Mouse (Mus musculus) limb, embryonic 11.5 days (tissue): Measurements from ENCODE around the gene Angptl6. TPM values are rescaled to one million over a fixed set of nuclear protein-coding genes. Genes with fewer than 3 reads are reported as not detected.

ENCODE experiments used
- ATAC-seq: fragments of 200-750 bp; cut with Nextera tagmentation; 2 replicates; pipeline ENCODE4 v1.8.0; 2017; ENCODE audit warnings: low read depth; ENCODE audit not compliant: insufficient number of reproducible peaks, low FRiP score, low TSS enrichment
- DNase-seq: peaks from one replicate; pipeline ENCODE4 v3.0.0-alpha.2; 2015; ENCODE audit warnings: low spot score
- H3K27ac ChIP-seq: fragments of 300-500 bp; sonication (generic); replicated peaks from 2 replicates; pipeline ENCODE4 v1.5.1; 2014; ENCODE audit warnings: low read depth, mild to moderate bottlenecking, low read length
- H3K27me3 ChIP-seq: fragments of 300-500 bp; sonication (generic); 2 replicates; pipeline ENCODE4 v1.6.1; 2014; ENCODE audit warnings: mild to moderate bottlenecking, low read length, mixed read lengths; ENCODE audit not compliant: control insufficient read depth, insufficient read depth
- H3K36me3 ChIP-seq: fragments of 300-500 bp; sonication (generic); 2 replicates; pipeline ENCODE4 v1.6.1; 2014; ENCODE audit warnings: mild to moderate bottlenecking, low read length, moderate library complexity, mixed read lengths; ENCODE audit not compliant: control insufficient read depth, insufficient read depth
- H3K4me1 ChIP-seq: fragments of 300-500 bp; sonication (generic); 2 replicates; pipeline ENCODE4 v1.6.1; 2014; ENCODE audit warnings: low read length, mixed read lengths; ENCODE audit not compliant: control insufficient read depth, insufficient read depth
- H3K4me2 ChIP-seq: fragments of 300-500 bp; sonication (generic); 2 replicates; pipeline ENCODE4 v1.6.1; 2014; ENCODE audit warnings: low read depth, mild to moderate bottlenecking, moderate library complexity; ENCODE audit not compliant: severe bottlenecking
- H3K4me3 ChIP-seq: fragments of 300-500 bp; sonication (generic); 2 replicates; pipeline ENCODE4 v1.5.1; 2014; ENCODE audit warnings: low read depth, low read length
- H3K9ac ChIP-seq: fragments of 300-500 bp; sonication (generic); 2 replicates; pipeline ENCODE4 v1.6.1; 2014; ENCODE audit warnings: mild to moderate bottlenecking, low read length
- H3K9me3 ChIP-seq: fragments of 300-500 bp; sonication (generic); 2 replicates; pipeline ENCODE4 v1.6.1; 2016; ENCODE audit warnings: low read length; ENCODE audit not compliant: control insufficient read depth
- WGBS: fragments of 180-500 bp; shearing (Covaris S2); extraction: QIAGEN DNeasy Blood & Tissue Kit; methylation state at CpG from one replicate; pipeline ENCODE4 v1.1.7; 2014; 5-methylcytosine and 5-hydroxymethylcytosine counted together
- polyA plus RNA-seq: library from polyadenylated mRNA; unstranded; fragments of >200 nt; fragmentation: Nextera tagmentation; extraction: Ambion mirVana; gene quantifications from 2 replicates; pipeline ENCODE4 v1.2.1, GENCODE M21; 2014

Gene Angptl6
- polyA plus RNA-seq: 2.6 TPM in 2 replicates

DNA sequence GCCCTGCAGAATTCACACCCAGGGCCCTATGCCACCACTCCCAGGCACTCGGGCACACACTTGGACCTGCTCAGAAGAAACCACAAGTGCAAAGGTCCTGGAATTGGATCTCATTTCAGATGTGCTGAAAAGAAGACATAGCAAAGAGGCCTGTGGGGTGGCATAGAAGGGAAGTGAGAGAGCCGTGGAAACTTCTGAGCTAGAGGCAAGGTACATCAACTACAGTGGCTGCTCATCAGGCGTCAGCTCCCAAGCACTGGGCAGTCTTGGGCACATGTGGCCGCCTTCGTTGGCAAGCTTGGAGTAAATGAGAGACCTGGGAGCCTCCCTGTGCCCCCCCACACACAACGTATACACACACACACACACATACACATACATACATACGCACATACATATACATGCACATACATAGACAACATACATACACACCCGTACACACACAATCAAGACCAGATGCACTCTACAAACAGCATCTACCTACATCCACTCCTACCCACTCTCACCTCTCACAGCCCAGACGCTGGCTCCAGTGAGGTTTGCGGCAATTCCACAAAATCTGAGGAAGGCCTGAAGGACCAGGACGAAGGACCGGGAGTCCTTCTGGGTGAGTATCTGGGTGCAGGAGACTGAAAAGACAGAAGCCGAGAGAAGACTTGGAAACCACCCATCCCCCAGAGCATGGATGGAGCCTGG lies at the start of gene Angptl6:
Angptl6 (minus strand) TSS at position 631 of the 696 bp plus-strand sequence.
- peak within 1 kb of the TSS; percentile 63 for H3K4me2 ChIP-seq
- ATAC-seq (0 out of 2 replicates have a peak, but pooled peaks have one; percentile 1), DNase-seq (no peak)
- H3K9me3 ChIP-seq: no peaks in the 10 kb centered on the region
- H3K27me3 ChIP-seq: 0 out of 2 replicates have a peak, but pooled peaks cover 4% of the 10 kb centered on the region
- peak within 1 kb of the TSS; percentile 75 for H3K9ac ChIP-seq
- 89% methylated on average over 13 of the region's 13 CpGs for whole genome bisulfite sequencing
- H3K27ac ChIP-seq: peak within 1 kb of the TSS; percentile 60; the same call in 1 of the 2 replicates
- H3K4me3 ChIP-seq: peak within 1 kb of the TSS; percentile 37
- no peaks in the 10 kb centered on the region for H3K4me1 ChIP-seq
- H3K36me3 ChIP-seq: no peaks in the 10 kb centered on the region

DNA sequence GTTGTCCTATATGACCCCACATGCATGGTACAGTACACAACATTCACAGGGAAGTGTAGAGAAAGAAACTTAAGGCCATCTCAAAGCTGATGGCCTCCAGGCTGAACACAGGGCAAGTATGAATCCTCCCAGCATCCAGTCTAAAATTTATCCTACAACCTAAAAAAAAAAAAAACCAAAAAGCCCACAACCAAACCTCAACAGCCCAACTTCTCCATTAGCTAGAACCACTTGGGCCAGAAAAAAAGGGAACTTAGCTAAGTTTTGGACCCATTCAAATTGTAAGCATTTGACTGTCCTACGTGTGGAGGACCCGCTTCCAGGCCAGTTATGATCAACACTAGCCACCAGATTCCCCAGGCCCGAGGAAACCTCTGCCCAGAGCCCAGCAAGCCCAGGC lies 43.7 kb upstream of the Angptl6 start:
- H3K4me1 ChIP-seq: no peaks in the 10 kb centered on the region
- peaks cover 66% of the 10 kb centered on the region for H3K36me3 ChIP-seq
- no peaks in the 10 kb centered on the region for H3K27me3 ChIP-seq
- ATAC-seq (no peak), DNase-seq (no peak)
- H3K9ac ChIP-seq: no peak overlapping the region
- H3K4me3 ChIP-seq: no peak overlapping the region
- no peak overlapping the region for H3K27ac ChIP-seq
- H3K4me2 ChIP-seq: no peak overlapping the region
- H3K9me3 ChIP-seq: no peaks in the 10 kb centered on the region
- 94% methylated on average over 3 of the region's 3 CpGs for WGBS

DNA sequence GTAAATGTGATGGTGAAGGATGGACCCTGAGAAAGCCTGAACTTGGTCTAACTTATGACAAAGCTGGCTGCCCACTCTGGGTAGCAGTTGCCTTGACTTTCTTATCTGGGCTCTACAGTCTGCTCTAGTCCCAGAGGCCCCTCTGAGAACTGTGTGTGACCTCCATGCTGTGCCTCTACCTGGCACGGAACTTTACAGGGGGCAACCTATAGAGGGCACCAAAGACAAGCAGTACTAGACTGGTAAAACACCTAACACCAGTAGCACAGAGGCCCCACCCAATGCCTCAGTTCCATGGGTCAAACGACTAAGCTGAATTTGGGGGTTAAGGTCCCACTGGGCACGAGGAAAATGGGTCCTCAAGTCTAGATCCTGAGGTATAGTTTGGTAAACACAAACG lies 36.6 kb upstream of the Angptl6 start:
- H3K27ac ChIP-seq: no peak overlapping the region
- no peak overlapping the region for H3K9ac ChIP-seq
- no peak overlapping the region for H3K4me3 ChIP-seq
- DNase-seq (no peak), ATAC-seq (no peak)
- H3K4me1 ChIP-seq: no peaks in the 10 kb centered on the region
- H3K9me3 ChIP-seq: no peaks in the 10 kb centered on the region
- no peaks in the 10 kb centered on the region for H3K27me3 ChIP-seq
- H3K36me3 ChIP-seq: peaks cover 81% of the 10 kb centered on the region
- H3K4me2 ChIP-seq: no peak overlapping the region
- 85% methylated on average over 4 of the region's 4 CpGs for WGBS

DNA sequence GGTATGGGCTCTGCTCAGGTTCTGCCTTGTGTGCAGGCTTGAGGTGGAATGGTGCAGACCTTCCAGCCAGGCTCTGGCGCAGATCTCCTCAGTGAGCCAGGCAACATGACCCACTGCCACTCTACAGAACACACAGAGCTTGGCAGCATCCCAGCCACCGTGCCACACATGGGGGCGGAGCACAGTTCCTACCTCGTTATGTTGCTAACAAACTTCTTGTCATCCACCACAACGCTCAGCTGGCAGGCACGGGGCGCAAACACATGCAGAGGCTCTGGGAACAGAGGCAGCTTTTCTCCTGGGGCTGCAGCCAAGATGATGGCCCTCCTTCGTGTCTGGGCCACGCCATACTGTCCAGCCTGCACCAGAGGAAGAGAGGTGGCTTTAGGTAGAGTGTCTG lies 30.4 kb upstream of the Angptl6 start:
- no peaks in the 10 kb centered on the region for H3K9me3 ChIP-seq
- ATAC-seq (no peak), DNase-seq (no peak)
- no peaks in the 10 kb centered on the region for H3K27me3 ChIP-seq
- H3K9ac ChIP-seq: no peak overlapping the region
- H3K4me3 ChIP-seq: no peak overlapping the region
- H3K4me1 ChIP-seq: no peaks in the 10 kb centered on the region
- no peak overlapping the region for H3K4me2 ChIP-seq
- H3K36me3 ChIP-seq: peaks cover 74% of the 10 kb centered on the region
- H3K27ac ChIP-seq: no peak overlapping the region
- WGBS: 92% methylated on average over 9 of the region's 9 CpGs

DNA sequence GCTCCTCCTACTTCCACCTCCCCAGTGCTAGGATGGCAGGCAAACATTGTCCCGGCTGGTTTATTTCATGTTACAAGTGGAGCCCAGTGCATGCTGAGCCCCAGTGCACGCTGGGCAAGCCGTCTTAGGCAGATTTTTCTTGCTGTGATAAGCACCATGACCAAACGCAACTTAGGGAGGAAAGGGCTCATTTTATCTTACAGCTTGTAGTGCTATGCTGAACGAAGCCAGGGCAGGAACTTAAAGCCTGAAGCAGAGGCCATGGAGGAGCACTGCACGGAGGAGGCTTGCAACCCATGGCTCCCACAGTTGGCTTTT lies 22.6 kb upstream of the Angptl6 start:
- Histone ChIP-seq H3K4me3 (no peak overlapping the region), H3K27me3 (no peaks in the 10 kb centered on the region), H3K4me2 (no peak overlapping the region), H3K4me1 (peaks cover 6% of the 10 kb centered on the region), H3K9ac (no peak overlapping the region), H3K36me3 (peaks cover 9% of the 10 kb centered on the region; the same call in 1 of the 2 replicates), H3K27ac (no peak overlapping the region), H3K9me3 (no peaks in the 10 kb centered on the region)
- WGBS: 52% methylated on average over 6 of the region's 6 CpGs
- ATAC-seq (no peak), DNase-seq (no peak)

DNA sequence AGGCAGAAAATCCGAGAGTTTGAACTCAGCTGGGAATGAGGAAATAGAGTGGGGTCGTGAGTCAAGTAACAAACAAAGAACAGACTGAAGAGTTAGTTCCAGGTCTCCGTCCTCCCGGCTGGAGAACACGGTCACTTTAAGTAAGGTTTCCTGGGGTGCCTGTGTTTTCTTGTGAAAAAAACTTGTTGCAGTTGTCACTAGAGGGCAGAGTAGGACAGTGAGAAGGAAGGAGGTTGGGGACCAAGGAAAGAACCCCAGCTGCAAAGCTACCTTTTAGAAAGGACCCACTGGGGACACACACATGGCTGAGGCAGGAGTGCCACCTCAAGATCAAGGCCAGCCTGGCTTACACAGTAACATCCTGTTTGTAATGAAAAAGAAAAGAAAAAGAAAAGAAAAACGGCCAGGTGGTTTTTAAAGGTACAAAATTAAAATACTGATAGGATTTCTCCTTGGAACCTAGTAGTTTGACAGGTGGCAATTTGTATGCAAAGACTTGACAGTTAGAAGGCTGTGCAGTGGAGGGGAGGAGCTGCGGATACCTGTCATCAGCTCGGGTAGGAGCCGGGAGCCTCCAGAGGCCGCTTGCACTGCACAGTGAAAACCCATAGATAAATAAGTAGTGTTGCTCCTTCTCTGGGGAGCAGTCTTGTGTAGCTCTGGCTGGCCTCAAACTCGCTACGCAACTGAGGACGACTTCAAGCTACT lies 22.1 kb upstream of the Angptl6 start:
- H3K27ac ChIP-seq: no peak overlapping the region
- 22% methylated on average over 13 of the region's 13 CpGs for WGBS
- no peak overlapping the region for H3K4me2 ChIP-seq
- H3K9me3 ChIP-seq: no peaks in the 10 kb centered on the region
- H3K4me3 ChIP-seq: no peak overlapping the region
- no peak overlapping the region for H3K9ac ChIP-seq
- H3K4me1 ChIP-seq: peaks cover 8% of the 10 kb centered on the region
- peaks cover 11% of the 10 kb centered on the region; the same call in 1 of the 2 replicates for H3K36me3 ChIP-seq
- ATAC-seq: no peak
- H3K27me3 ChIP-seq: no peaks in the 10 kb centered on the region
- DNase-seq: peak; percentile 39

DNA sequence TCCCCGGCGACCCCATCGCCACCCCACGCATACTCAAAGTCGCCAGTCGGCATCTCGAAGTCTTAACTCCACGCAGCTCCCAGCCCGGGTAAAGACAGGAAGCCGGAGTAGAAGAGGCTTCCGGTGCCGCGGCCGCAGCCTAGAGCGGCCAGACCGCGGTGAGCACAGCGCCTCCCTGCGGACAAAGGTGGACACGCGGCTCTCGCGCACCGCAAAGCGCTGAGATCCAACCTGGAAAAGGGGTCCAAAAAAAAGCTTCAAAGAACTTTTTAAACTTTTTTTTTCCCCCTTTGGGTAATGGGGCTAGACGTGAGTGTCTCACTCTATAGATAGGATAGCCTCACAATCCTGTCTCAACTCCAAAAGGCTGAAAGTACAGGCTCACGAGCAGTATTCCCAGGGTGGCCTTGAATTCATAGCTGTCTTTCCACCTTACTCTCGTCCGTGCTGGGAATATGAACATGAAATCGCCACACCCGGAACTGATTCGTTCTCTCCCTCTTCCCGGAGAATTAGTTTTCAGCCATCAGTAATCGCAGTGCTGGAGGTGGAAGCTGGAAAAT lies 19.1 kb upstream of the Angptl6 start, which contains the start of gene Eif3g:
Eif3g (minus strand) TSS at position 113 of the 563 bp plus-strand sequence.
- peaks cover 8% of the 10 kb centered on the region for H3K4me1 ChIP-seq
- peak within 1 kb of the TSS; percentile 86 for H3K9ac ChIP-seq
- peak; percentile 91 for DNase-seq
- H3K36me3 ChIP-seq: peaks cover 26% of the 10 kb centered on the region
- ATAC-seq: peak; percentile 73
- H3K9me3 ChIP-seq: no peaks in the 10 kb centered on the region
- H3K4me3 ChIP-seq: peak within 1 kb of the TSS; percentile 99
- H3K27me3 ChIP-seq: no peaks in the 10 kb centered on the region
- 6% methylated on average over 34 of the region's 34 CpGs for WGBS
- H3K4me2 ChIP-seq: peak within 1 kb of the TSS; percentile 96
- no peak within 1 kb of the TSS for H3K27ac ChIP-seq

DNA sequence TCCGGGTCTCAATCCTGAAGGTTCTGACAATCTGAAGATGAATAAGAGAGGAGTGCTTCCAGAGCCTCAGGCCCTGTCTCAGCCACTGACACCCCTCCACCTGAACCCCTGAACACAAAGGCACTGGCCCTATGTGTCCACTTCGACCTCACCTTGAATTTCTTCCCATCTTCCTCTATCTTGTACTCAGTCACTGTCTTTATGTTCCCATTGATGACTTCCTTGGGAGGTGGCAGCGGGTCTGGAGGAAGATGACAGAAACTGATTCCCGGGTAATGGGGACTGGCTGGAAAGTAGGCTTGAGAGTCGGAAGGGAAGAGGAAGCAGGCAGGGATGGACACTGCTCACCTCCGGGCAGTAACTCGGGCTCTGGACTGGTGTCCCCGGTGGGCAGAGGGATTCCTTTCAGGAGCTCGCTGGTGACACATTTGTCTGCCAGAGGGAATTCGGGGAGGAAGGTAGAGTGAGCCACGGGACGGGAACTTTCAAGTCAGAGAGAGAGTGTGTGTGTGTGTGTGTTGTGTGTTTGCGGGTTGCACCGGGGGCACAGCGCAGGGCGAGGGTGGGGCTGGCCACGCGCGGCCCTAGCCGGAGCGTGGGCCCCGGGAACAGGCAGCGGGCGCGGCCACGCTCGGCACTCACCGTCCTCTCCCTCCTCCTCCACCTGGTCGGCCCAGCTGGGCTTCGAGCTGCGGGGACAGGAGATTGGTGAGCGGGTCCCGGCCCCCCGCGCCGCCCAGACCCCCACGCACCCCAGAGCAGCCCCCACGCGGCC lies 18.4 kb upstream of the Angptl6 start:
- Histone ChIP-seq H3K4me1 (peaks cover 8% of the 10 kb centered on the region), H3K27ac (no peak overlapping the region), H3K9ac (peak overlapping the region; percentile 86), H3K4me2 (peak overlapping the region; percentile 96), H3K27me3 (no peaks in the 10 kb centered on the region), H3K4me3 (peak overlapping the region; percentile 99), H3K9me3 (no peaks in the 10 kb centered on the region), H3K36me3 (peaks cover 31% of the 10 kb centered on the region)
- DNase-seq (no peak), ATAC-seq (peak; percentile 42)
- WGBS: 5% methylated on average over 36 of the region's 39 CpGs
